Mouse (Mus musculus): ENCODE results near the gene Sez6. TPM values are rescaled to one million over a fixed set of nuclear protein-coding genes. Genes with fewer than 3 reads are reported as not detected.

Gene Sez6
- polyA plus RNA-seq, 1 experiment from 2014 or later: 48.7 TPM

DNA sequence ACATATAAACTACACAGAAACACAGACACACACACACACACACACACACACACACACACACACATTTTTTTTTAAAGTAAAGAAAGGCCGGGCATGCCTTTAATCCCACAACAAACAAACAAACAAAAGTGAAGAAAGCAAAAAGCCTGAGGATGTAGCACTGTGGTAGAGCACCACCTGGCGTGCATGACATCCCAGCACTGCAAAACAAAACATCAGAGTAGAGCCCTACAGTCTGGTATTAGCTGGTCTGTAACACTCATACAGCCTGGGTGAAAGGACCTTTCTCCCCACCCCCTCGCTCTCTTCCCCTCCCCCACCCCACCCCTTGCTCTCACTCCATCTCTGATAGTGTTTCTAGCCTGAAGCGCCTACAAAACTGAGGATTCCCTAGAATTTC is 45.3 kb downstream of the Sez6 start:
- H3K4me3 ChIP-seq: no peak overlapping the region
- no peak for ATAC-seq (ENCODE audit: low FRiP score)
- 0 out of 2 replicates have a peak, but pooled peaks cover 3% of the 10 kb centered on the region for H3K4me1 ChIP-seq
- no peak overlapping the region for H3K9ac ChIP-seq
- H3K9me3 ChIP-seq (replicated peaks): no peaks in the 10 kb centered on the region
- H3K27me3 ChIP-seq: peaks cover 54% of the 10 kb centered on the region
- H3K4me2 ChIP-seq (replicated peaks): no peak overlapping the region
- 39% methylated on average over 4 of the region's 4 CpGs for WGBS
- no peak overlapping the region for H3K27ac ChIP-seq
- H3K36me3 ChIP-seq: 0 out of 2 replicates have a peak, but pooled peaks cover 5% of the 10 kb centered on the region

GRCm38 (mm10) chr11:77978161-77978560 is 47.6 kb downstream of the Sez6 start:
- WGBS: 84% methylated on average over 6 of the region's 6 CpGs
- peaks cover 6% of the 10 kb centered on the region; the same call in 1 of the 2 replicates for H3K4me1 ChIP-seq
- no peak overlapping the region for H3K4me3 ChIP-seq
- no peak overlapping the region for H3K4me2 ChIP-seq (replicated peaks)
- no peak overlapping the region for H3K9ac ChIP-seq
- no peak overlapping the region for H3K27ac ChIP-seq
- H3K9me3 ChIP-seq (replicated peaks): no peaks in the 10 kb centered on the region
- 0 out of 2 replicates have a peak, but pooled peaks cover 5% of the 10 kb centered on the region for H3K36me3 ChIP-seq
- peaks cover 46% of the 10 kb centered on the region for H3K27me3 ChIP-seq
- no peak for ATAC-seq (ENCODE audit: low FRiP score)

DNA sequence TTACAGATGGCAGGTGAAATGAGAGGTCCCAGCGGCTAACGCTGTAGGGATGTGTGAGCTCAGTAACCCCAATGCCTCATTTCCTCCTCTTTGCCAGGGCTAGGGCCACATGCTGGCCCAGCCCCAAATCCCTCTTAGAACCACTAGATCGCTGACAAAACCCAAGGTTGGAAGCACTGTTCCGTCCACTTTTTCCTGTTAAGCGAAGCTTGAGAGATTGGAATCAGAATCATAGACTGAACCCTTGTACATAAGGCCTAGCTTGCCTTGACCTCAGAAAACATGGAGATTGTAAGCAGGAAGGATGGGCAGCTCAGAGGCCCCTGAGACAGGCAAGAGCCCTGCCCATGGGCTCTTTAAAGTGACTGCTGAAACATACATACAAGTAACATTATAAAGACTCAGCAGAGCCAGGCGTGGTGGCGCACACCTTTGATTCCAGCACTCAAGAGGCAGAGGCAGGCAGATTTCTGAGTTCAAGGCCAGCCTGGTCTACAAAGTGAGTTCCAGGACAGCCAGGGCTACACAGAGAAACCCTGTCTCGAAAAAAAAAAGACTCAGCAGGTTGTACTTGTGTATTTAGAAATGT is 48.7 kb downstream of the Sez6 start:
- H3K27me3 ChIP-seq: peaks cover 36% of the 10 kb centered on the region

DNA sequence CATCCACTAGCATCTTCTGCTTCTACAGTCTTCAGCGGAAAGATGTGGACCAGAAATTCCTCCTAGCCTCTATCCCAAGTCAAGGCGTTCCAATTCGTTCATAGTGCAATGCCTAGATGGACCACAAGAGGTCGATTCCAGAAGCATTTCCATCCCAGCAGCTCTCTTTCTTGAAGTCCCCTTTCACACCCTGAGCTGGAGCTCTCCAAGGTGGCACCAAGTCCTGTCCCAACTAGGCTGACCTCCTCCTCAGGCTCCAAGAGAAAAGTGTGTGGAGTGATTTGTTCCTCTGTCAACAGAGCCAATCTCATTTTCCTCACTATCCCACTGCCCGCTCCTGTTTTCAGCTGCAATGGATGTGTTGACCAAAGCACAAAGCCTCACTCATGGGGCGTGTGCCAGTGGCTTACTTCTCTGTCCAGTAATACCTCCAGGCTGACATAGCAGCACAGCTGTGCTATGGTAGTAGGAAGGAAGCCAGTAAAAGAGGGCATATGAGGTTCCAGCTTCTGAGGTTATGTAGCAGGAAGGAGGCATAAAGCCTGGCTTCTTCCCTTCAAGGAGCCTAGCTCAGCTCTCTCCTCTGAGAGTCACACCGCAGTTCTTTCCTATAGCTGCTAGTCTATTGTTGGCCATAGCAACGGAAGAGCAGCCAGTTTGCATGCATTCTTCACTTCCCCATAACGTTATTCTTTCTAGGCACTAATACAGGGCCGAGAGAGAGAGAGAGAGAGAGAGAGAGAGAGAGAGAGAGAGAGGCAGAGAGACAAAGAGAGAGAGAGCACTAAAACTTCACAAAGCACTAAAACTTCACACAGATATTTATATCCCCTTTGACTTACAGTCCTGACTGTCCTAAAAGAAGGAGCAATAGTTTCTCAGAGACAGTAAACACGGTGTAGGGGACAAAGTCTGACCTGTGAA is 49.9 kb downstream of the Sez6 start:
- H3K27me3 ChIP-seq: peaks cover 27% of the 10 kb centered on the region
- H3K4me1 ChIP-seq: peaks cover 14% of the 10 kb centered on the region
- no peak for ATAC-seq (ENCODE audit: low FRiP score)
- no peaks in the 10 kb centered on the region for H3K9me3 ChIP-seq (replicated peaks)
- H3K4me2 ChIP-seq (replicated peaks): no peak overlapping the region
- no peak overlapping the region for H3K27ac ChIP-seq
- 35% methylated on average over 11 of the region's 11 CpGs for WGBS
- H3K4me3 ChIP-seq: no peak overlapping the region
- no peak overlapping the region for H3K9ac ChIP-seq
- H3K36me3 ChIP-seq: 0 out of 2 replicates have a peak, but pooled peaks cover 5% of the 10 kb centered on the region

More for the DNA sequence above, 48.7 kb downstream of the Sez6 start:
- Histone ChIP-seq H3K4me2 (replicated peaks) (no peak overlapping the region), H3K4me3 (no peak overlapping the region), H3K4me1 (peaks cover 6% of the 10 kb centered on the region; the same call in 1 of the 2 replicates), H3K9ac (no peak overlapping the region), H3K27ac (no peak overlapping the region), H3K9me3 (replicated peaks) (no peaks in the 10 kb centered on the region), H3K36me3 (0 out of 2 replicates have a peak, but pooled peaks cover 5% of the 10 kb centered on the region)
- ATAC-seq (ENCODE audit: low FRiP score): no peak
- WGBS: 84% methylated on average over 8 of the region's 8 CpGs

DNA sequence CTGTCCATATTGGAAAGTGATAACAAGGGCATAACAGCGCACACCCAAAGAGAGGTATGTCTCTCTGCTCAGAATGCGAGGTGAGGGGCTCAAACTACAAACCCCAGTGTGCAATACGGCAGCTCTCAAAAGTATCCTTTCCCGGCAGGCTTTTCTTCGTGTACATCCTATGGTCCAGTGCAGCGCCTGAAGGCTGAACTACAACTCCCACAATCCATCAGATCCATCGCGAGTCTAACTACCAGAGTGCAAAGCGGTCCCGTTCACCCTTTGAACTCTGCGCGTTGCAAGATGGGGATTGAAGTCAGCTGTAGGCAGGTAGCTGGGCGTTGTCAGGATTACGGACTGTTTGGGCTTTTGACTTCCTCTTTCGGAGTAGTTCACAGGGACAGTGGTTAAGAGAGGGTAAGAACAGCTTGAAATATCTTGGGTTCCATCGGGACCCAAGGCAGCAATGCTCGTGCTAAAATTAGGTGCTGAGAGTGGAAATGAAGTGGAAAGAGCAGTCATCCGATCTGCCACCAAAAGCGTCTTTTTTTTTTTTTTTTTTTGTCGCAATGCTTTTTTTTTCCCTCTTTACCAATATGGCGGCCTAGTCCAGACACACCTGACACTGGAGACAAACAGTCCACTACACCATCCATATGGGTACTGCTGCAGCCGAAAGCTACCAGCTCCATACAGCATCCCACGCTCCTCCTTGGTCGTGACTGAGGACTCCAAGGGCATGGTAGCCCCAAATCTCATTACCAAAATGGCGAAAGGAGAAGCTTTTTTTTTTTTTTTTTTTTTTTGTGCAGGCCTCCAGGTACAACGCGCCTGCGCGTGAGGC is 51.2 kb downstream of the Sez6 start:
- Histone ChIP-seq H3K9ac (no peak overlapping the region), H3K9me3 (replicated peaks) (no peaks in the 10 kb centered on the region), H3K36me3 (peaks cover 8% of the 10 kb centered on the region; the same call in 1 of the 2 replicates), H3K4me3 (peak overlapping the region; percentile 100), H3K27ac (peak overlapping the region; percentile 95), H3K4me1 (peaks cover 23% of the 10 kb centered on the region), H3K4me2 (replicated peaks) (peak overlapping the region; percentile 49), H3K27me3 (peaks cover 16% of the 10 kb centered on the region)
- peak; percentile 88 for ATAC-seq (ENCODE audit: low FRiP score)
- WGBS: 0% methylated on average over 29 of the region's 29 CpGs

GRCm38 (mm10) chr11:77982441-77982905 is 51.9 kb downstream of the Sez6 start, which contains the start of gene Phf12:
Phf12 (plus strand) TSS chr11:77982754.
- peak within 1 kb of the TSS; percentile 100 for H3K4me3 ChIP-seq
- peaks cover 8% of the 10 kb centered on the region; the same call in 1 of the 2 replicates for H3K36me3 ChIP-seq
- peak; percentile 88 for ATAC-seq (ENCODE audit: low FRiP score)
- peak within 1 kb of the TSS; percentile 96 for H3K27ac ChIP-seq
- H3K4me1 ChIP-seq: peaks cover 23% of the 10 kb centered on the region
- H3K9me3 ChIP-seq (replicated peaks): no peaks in the 10 kb centered on the region
- peak within 1 kb of the TSS; percentile 99 for H3K9ac ChIP-seq
- WGBS: under 1% methylated on average over 61 of the region's 62 CpGs
- peaks cover 10% of the 10 kb centered on the region for H3K27me3 ChIP-seq
- peak within 1 kb of the TSS; percentile 72 for H3K4me2 ChIP-seq (replicated peaks)

DNA sequence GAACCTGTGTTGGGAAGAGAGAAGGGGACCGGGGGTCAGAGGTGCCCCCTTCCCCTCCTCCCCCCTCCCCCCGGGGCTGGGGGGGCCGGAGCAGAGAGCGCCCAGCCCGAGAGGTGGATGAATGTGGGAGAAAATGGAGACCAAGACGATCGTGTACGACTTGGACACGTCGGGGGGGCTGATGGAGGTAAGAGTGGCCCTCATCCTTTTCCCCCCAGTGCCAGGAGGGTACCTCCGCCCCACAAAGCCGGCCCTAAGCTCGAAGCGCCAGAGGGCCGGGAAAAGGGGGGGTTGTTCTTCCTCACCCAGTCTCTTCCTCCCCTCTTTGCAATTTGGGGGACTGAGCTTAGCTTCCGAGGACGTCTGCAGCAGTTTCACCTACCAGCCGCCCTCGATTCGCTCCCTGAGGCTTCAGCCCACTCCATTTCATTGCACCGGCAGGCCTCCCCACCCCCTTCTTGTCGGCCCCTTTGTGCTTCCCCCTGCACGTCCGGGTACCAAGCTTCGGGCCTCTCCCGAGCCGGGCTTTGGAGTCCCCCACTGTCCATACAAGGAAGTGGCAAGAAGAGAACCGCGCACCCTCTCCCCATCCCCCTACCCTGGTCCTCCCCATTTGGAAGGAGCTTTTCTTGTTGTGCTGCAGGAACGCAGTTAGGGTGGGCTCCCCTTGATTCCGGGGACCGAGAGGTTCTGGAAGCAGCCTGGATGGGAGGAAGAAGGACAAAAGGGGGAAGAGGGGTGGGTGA is 52.8 kb downstream of the Sez6 start:
- H3K9ac ChIP-seq: peak overlapping the region; percentile 99
- H3K9me3 ChIP-seq (replicated peaks): no peaks in the 10 kb centered on the region
- H3K4me2 ChIP-seq (replicated peaks): peak overlapping the region; percentile 72
- peaks cover 23% of the 10 kb centered on the region for H3K4me1 ChIP-seq
- H3K36me3 ChIP-seq: peaks cover 9% of the 10 kb centered on the region
- peaks cover under 1% of the 10 kb centered on the region; the same call in 1 of the 2 replicates for H3K27me3 ChIP-seq
- peak overlapping the region; percentile 100 for H3K4me3 ChIP-seq
- H3K27ac ChIP-seq: peak overlapping the region; percentile 96
- under 1% methylated on average over 29 of the region's 32 CpGs for WGBS
- ATAC-seq (ENCODE audit: low FRiP score): no peak

GRCm38 (mm10) chr11:77983937-77984835 is 53.6 kb downstream of the Sez6 start:
- ATAC-seq (ENCODE audit: low FRiP score): 0 out of 2 replicates have a peak, but pooled peaks have one; percentile 2
- Histone ChIP-seq H3K4me2 (replicated peaks) (peak overlapping the region; percentile 72), H3K9ac (peak overlapping the region; percentile 99), H3K27me3 (no peaks in the 10 kb centered on the region), H3K36me3 (peaks cover 17% of the 10 kb centered on the region), H3K4me3 (peak overlapping the region; percentile 100), H3K9me3 (replicated peaks) (no peaks in the 10 kb centered on the region), H3K27ac (peak overlapping the region; percentile 96), H3K4me1 (peaks cover 23% of the 10 kb centered on the region)
- WGBS: under 1% methylated on average over 57 of the region's 63 CpGs

- no peaks in the 10 kb centered on the region for H3K9me3 ChIP-seq (replicated peaks)
- peaks cover 23% of the 10 kb centered on the region for H3K4me1 ChIP-seq
- peak overlapping the region; percentile 72 for H3K4me2 ChIP-seq (replicated peaks)
- H3K27ac ChIP-seq: peak overlapping the region; percentile 96
- H3K36me3 ChIP-seq: peaks cover 20% of the 10 kb centered on the region
- peak overlapping the region; percentile 99 for H3K9ac ChIP-seq
- under 1% methylated on average over 13 of the region's 13 CpGs for WGBS
- ATAC-seq (ENCODE audit: low FRiP score): no peak
- no peaks in the 10 kb centered on the region for H3K27me3 ChIP-seq
- peak overlapping the region; percentile 100 for H3K4me3 ChIP-seq
Measured at GRCm38 (mm10) chr11:77984836-77985231, 54.2 kb downstream of the Sez6 start.

GRCm38 (mm10) chr11:77985541-77986065 is 55.0 kb downstream of the Sez6 start:
- no peak for ATAC-seq (ENCODE audit: low FRiP score)
- Histone ChIP-seq H3K36me3 (peaks cover 24% of the 10 kb centered on the region), H3K4me1 (peaks cover 19% of the 10 kb centered on the region), H3K4me3 (peak overlapping the region; percentile 100), H3K9ac (peak overlapping the region; percentile 99), H3K4me2 (replicated peaks) (peak overlapping the region; percentile 72), H3K9me3 (replicated peaks) (no peaks in the 10 kb centered on the region), H3K27ac (peak overlapping the region; percentile 96), H3K27me3 (no peaks in the 10 kb centered on the region)
- WGBS: 84% methylated on average over 3 of the region's 3 CpGs

Measured in hindbrain, embryonic 12.5 days (tissue).